Mouse (Mus musculus) adrenal gland, postnatal 10 days (tissue): ENCODE results near the gene Sfxn2. TPM values are rescaled to one million over a fixed set of nuclear protein-coding genes. Genes with fewer than 3 reads are reported as not detected.

Experiments
- DNase-seq: peaks from one replicate; pipeline ENCODE4 v3.0.0; 2021; ENCODE audit warnings: mixed read lengths
- total RNA-seq, 2 experiments: library from RNA; stranded (reverse); gene quantifications; 2 replicates each; pipeline ENCODE4 v1.2.3; 2021

Gene Sfxn2
- total RNA-seq, 2 experiments from 2014 or later = 11.2 to 16.4 TPM

GRCm38 (mm10) chr19:46598720-46599252 is 25.6 kb downstream of the Sfxn2 start, which contains the start of gene Wbp1l:
Gene Wbp1l (plus strand): TSS chr19:46599084.
- DNase-seq = peak; percentile 97

GRCm38 (mm10) chr19:46599375-46600256 is 26.5 kb downstream of the Sfxn2 start:
- DNase-seq = no peak

- peak; percentile 67 for DNase-seq
Observed at GRCm38 (mm10) chr19:46600371-46600770, 27.2 kb downstream of the Sfxn2 start.

GRCm38 (mm10) chr19:46601491-46601890 is 28.3 kb downstream of the Sfxn2 start:
- peak; percentile 55 for DNase-seq

GRCm38 (mm10) chr19:46602406-46602805 is 29.2 kb downstream of the Sfxn2 start:
- peak; percentile 59 for DNase-seq

GRCm38 (mm10) chr19:46606718-46607117 is 33.6 kb downstream of the Sfxn2 start:
- DNase-seq = no peak

GRCm38 (mm10) chr19:46607424-46607823 is 34.3 kb downstream of the Sfxn2 start:
- DNase-seq = no peak

GRCm38 (mm10) chr19:46608158-46608557 is 35.0 kb downstream of the Sfxn2 start:
- no peak for DNase-seq

- DNase-seq = no peak
Observed at GRCm38 (mm10) chr19:46616378-46616777, 43.2 kb downstream of the Sfxn2 start.

GRCm38 (mm10) chr19:46617361-46617760 is 44.2 kb downstream of the Sfxn2 start:
- DNase-seq = no peak

GRCm38 (mm10) chr19:46618322-46618721 is 45.2 kb downstream of the Sfxn2 start:
- no peak for DNase-seq

- peak; percentile 61 for DNase-seq
Observed at GRCm38 (mm10) chr19:46619001-46619400, 45.8 kb downstream of the Sfxn2 start.

- no peak for DNase-seq
Observed at GRCm38 (mm10) chr19:46619518-46619917, 46.4 kb downstream of the Sfxn2 start.

GRCm38 (mm10) chr19:46620016-46620808 is 47.0 kb downstream of the Sfxn2 start:
- no peak for DNase-seq

- no peak for DNase-seq
Observed at GRCm38 (mm10) chr19:46621236-46622183, 48.3 kb downstream of the Sfxn2 start.

- DNase-seq = no peak
Observed at GRCm38 (mm10) chr19:46622659-46623193, 49.6 kb downstream of the Sfxn2 start.

- DNase-seq = peak; percentile 47
Observed at GRCm38 (mm10) chr19:46623194-46623667, 50.1 kb downstream of the Sfxn2 start.

- peak; percentile 57 for DNase-seq
Observed at GRCm38 (mm10) chr19:46623790-46624772, 50.9 kb downstream of the Sfxn2 start.

- no peak for DNase-seq
Observed at GRCm38 (mm10) chr19:46625015-46625414, 51.9 kb downstream of the Sfxn2 start.

GRCm38 (mm10) chr19:46625519-46625918 is 52.4 kb downstream of the Sfxn2 start:
- no peak for DNase-seq
